Mouse (Mus musculus) kidney, adult 2 months (tissue): Measurements from ENCODE around the gene Pcca.

Experiments used
- CTCF ChIP-seq: fragments of 200-500 bp; conservative IDR thresholded peaks from 2 replicates; pipeline ENCODE4 v1.5.1; 2011; ENCODE audit warnings: low read depth, mild to moderate bottlenecking, control low read depth, low read length, moderate library complexity, mixed read lengths; ENCODE audit not compliant: insufficient read depth, insufficient read length
- POLR2A ChIP-seq: fragments of 200-500 bp; IDR thresholded peaks from one replicate; pipeline ENCODE4 v1.6.1; 2011; ENCODE audit warnings: low read depth, low read length, control low read depth

DNA sequence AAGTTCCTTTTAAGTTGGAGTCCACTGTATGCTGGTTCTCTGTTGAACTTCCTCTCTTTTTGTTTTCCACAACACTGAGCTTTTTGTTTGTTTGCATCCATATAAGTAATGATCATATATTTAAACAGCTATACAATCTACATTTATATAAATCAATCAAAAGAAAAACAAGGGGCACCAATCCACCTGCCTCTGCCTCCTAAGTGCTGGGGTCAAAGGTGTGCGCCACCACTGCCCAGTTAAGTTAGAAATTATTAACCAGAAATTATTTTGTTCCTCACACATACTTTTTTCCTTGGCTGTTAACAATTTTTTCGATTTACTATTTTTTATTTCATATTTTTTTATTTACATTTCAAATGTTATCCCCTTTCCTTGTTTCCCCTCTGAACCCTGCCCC lies 99.3 kb downstream of the Pcca start:
- no peak for TF ChIP-seq CTCF
- no peak for TF ChIP-seq POLR2A
